Mouse (Mus musculus): ENCODE data around the gene Copz1. TPM values are rescaled to one million over a fixed set of nuclear protein-coding genes. Genes with fewer than 3 reads are reported as not detected.
A peak's percentile ranks its signal among the peaks of the same experiment; 100 is the strongest.

Gene Copz1
- polyA plus RNA-seq, 1 experiment from 2014 or later, result 288 TPM

DNA sequence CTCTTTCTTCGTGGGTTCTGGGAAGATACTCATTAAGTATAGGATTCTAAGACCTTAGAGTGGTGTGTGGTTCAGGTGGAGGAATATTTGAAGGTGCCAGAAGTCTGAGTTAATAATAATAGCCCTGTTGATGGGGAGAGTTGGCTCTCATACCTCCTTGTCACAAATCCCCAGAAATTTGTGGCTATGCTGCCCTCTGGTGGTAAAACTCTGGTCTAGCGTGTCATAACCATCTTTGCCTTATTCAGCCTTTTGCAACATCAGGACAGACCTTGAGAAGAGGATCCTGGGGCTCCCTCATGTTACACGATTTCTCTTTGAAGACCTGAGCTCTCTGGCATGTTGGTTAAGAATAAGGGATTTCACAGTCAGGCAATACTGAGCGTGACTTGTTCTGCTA is 69.9 kb downstream of the Copz1 start:
- H3K9me3 ChIP-seq (replicated peaks), result no peaks in the 10 kb centered on the region
- DNase-seq (ENCODE audit: low spot score), result peak; percentile 80
- no peak overlapping the region for H3K4me3 ChIP-seq
- H3K36me3 ChIP-seq, result peaks cover 37% of the 10 kb centered on the region
- no peak overlapping the region for H3K27ac ChIP-seq (replicated peaks)
- peaks cover 45% of the 10 kb centered on the region for H3K27me3 ChIP-seq (ENCODE audit: low read depth, poor library complexity, severe bottlenecking)
- peaks cover 47% of the 10 kb centered on the region for H3K4me1 ChIP-seq
- 14% methylated on average over 4 of the region's 4 CpGs for WGBS

DNA sequence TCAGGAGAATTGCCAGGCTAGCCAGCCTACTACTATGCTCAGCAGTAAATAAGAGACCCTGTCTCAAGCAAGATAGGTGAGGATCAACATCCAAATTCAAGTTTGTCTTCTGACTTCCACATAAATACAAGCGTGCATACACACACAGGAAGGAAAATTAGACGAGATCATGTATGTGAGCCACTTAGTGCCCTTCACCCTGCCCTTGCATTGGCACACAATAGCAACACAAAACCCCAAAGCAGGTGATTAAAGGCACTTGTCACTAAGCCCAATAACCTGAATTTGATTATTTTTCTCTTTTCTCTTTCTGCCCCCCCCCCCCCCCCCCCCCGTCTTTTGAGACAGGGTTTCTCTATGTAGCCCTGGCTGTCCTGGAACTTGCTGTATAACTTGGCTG is 70.5 kb downstream of the Copz1 start:
- peaks cover 41% of the 10 kb centered on the region for H3K4me1 ChIP-seq
- peaks cover 43% of the 10 kb centered on the region for H3K36me3 ChIP-seq
- no peak overlapping the region for H3K27ac ChIP-seq (replicated peaks)
- no peaks in the 10 kb centered on the region for H3K9me3 ChIP-seq (replicated peaks)
- DNase-seq (ENCODE audit: low spot score), result no peak
- WGBS, result 82% methylated on average over 2 of the region's 3 CpGs
- H3K27me3 ChIP-seq (ENCODE audit: low read depth, poor library complexity, severe bottlenecking), result peaks cover 39% of the 10 kb centered on the region
- H3K4me3 ChIP-seq, result no peak overlapping the region

DNA sequence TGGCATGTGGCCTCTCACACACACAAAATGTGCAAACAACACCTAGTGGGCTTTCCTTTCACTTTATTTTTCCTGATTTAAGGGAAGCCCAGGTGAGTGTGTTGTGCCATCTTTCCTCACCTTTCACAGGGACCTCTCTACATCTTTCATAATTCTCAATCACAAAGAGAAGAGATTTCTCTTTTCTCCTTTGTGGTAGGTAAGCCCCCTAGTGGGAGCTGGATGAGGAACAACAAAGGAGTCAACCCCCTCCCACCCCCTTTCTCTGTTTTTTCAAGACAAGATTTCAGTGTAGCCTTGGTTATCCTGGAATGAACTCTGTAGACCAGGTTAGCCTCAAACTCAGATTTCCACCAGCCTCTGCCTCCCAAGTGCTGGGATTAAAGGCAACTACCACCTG is 71.0 kb downstream of the Copz1 start:
- H3K4me3 ChIP-seq, result no peak overlapping the region
- peaks cover 34% of the 10 kb centered on the region for H3K27me3 ChIP-seq (ENCODE audit: low read depth, poor library complexity, severe bottlenecking)
- peaks cover 35% of the 10 kb centered on the region for H3K4me1 ChIP-seq
- H3K27ac ChIP-seq (replicated peaks), result no peak overlapping the region
- DNase-seq (ENCODE audit: low spot score), result no peak
- no peaks in the 10 kb centered on the region for H3K9me3 ChIP-seq (replicated peaks)
- H3K36me3 ChIP-seq, result peaks cover 48% of the 10 kb centered on the region

GRCm38 (mm10) chr15:103345789-103346188 is 73.3 kb downstream of the Copz1 start:
- H3K9me3 ChIP-seq (replicated peaks), result no peaks in the 10 kb centered on the region
- DNase-seq (ENCODE audit: low spot score), result no peak
- H3K27me3 ChIP-seq (ENCODE audit: low read depth, poor library complexity, severe bottlenecking), result peaks cover 13% of the 10 kb centered on the region
- H3K4me1 ChIP-seq, result peaks cover 13% of the 10 kb centered on the region
- no peak overlapping the region for H3K27ac ChIP-seq (replicated peaks)
- WGBS, result 89% methylated on average over 6 of the region's 6 CpGs
- no peak overlapping the region for H3K4me3 ChIP-seq
- H3K36me3 ChIP-seq, result peaks cover 71% of the 10 kb centered on the region

DNA sequence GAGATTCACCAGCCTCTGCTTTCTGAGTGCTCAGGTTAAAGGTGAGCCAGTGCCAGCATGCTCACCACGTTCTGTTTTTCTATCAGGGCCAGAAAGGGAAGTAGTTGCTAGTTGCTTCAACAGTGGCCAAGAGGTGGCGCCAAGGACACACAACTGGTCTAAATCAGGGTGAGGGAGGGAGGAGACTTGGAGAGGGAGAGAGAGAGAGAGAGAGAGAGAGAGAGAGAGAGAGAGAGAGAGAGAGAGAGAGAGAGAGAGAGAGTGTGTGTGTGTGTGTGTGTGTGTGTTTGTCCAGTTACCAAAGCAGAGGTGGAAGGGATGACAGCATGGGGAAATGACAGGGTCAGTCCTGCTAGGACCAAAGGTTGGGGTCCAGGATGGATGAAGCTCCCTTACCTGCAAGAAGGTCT is 74.8 kb downstream of the Copz1 start:
- Histone ChIP-seq H3K4me3 (no peak overlapping the region), H3K9me3 (replicated peaks) (no peaks in the 10 kb centered on the region), H3K27me3 (ENCODE audit: low read depth, poor library complexity, severe bottlenecking) (no peaks in the 10 kb centered on the region), H3K36me3 (peaks cover 86% of the 10 kb centered on the region), H3K4me1 (no peaks in the 10 kb centered on the region), H3K27ac (replicated peaks) (no peak overlapping the region)
- DNase-seq (ENCODE audit: low spot score), result peak; percentile 54
- WGBS, result 8% methylated on average over 2 of the region's 2 CpGs

MicroRNAs encoded within 50 kb of the gene (microRNA counts, 519-probe panel; counts per million panel counts)
- 6,847 counts per million, percentile 65 among the panel's probes with 10 or more counts for microRNA mmu-miR-148b

Small RNA genes within 50 kb of the gene (microRNA-seq; reads per million reads assigned to microRNA genes)
- gene Mir148b, result 276 reads per million, percentile 62 among the genes with 10 or more reads in this experiment

Other genes with a start within 250 kb of the Copz1 start
- 24.6 and 26.4 TPM in 2 replicates for gene Smug1, start 105.6 kb upstream of the Copz1 start, polyA plus RNA-seq (2016; fragmentation: Nextera tagmentation; extraction: Ambion mirVana)
- 194 and 206 TPM in 2 replicates for gene Cbx5, start 32.9 kb upstream of the Copz1 start, polyA plus RNA-seq (2016; fragmentation: Nextera tagmentation; extraction: Ambion mirVana)
- gene Hnrnpa1, start 32.3 kb upstream of the Copz1 start, polyA plus RNA-seq (2016; fragmentation: Nextera tagmentation; extraction: Ambion mirVana), result 1,542 and 1,692 TPM in 2 replicates
- gene Nfe2, start 14.3 kb upstream of the Copz1 start, polyA plus RNA-seq (2016; fragmentation: Nextera tagmentation; extraction: Ambion mirVana), result 5.6 and 6.4 TPM in 2 replicates
- gene Gpr84, start 37.9 kb downstream of the Copz1 start, polyA plus RNA-seq (2016; fragmentation: Nextera tagmentation; extraction: Ambion mirVana), result 0.32 and 0.47 TPM in 2 replicates
- gene Zfp385a, start 67.4 kb downstream of the Copz1 start, polyA plus RNA-seq (2016; fragmentation: Nextera tagmentation; extraction: Ambion mirVana), result 24.3 and 25.5 TPM in 2 replicates
- gene Itga5, start 94.0 kb downstream of the Copz1 start, polyA plus RNA-seq (2016; fragmentation: Nextera tagmentation; extraction: Ambion mirVana), result 26.1 and 26.4 TPM in 2 replicates
- gene Gtsf1, start 157.8 kb downstream of the Copz1 start, polyA plus RNA-seq (2016; fragmentation: Nextera tagmentation; extraction: Ambion mirVana), result not detected in 2 replicates
- gene Gtsf2, start 175.8 kb downstream of the Copz1 start, polyA plus RNA-seq (2016; fragmentation: Nextera tagmentation; extraction: Ambion mirVana), result 0.17 TPM in 1 of 2 replicates, not detected in the other
- 1.8 and 2.1 TPM in 2 replicates for gene Nckap1l, start 181.1 kb downstream of the Copz1 start, polyA plus RNA-seq (2016; fragmentation: Nextera tagmentation; extraction: Ambion mirVana)
- 26.4 and 33.1 TPM in 2 replicates for gene Pde1b, start 230.3 kb downstream of the Copz1 start, polyA plus RNA-seq (2016; fragmentation: Nextera tagmentation; extraction: Ambion mirVana)